Mouse (Mus musculus) small intestine, adult 2 months (tissue): ENCODE data around the gene Pnrc2.

Source experiments
- CTCF ChIP-seq: fragments of 200-500 bp; IDR thresholded peaks from 2 replicates; pipeline ENCODE4 v1.5.1; 2012; ENCODE audit warnings: low read depth, mild to moderate bottlenecking, control low read depth, inconsistent platforms, low read length, moderate library complexity, mixed read lengths; ENCODE audit not compliant: insufficient replicate concordance, insufficient read length; ENCODE audit errors: extremely low read depth
- POLR2A ChIP-seq: fragments of 200-500 bp; IDR thresholded peaks from 2 replicates; pipeline ENCODE4 v1.6.1; 2012; ENCODE audit warnings: low read depth, mild to moderate bottlenecking, control low read depth, inconsistent platforms, low read length, moderate library complexity

DNA sequence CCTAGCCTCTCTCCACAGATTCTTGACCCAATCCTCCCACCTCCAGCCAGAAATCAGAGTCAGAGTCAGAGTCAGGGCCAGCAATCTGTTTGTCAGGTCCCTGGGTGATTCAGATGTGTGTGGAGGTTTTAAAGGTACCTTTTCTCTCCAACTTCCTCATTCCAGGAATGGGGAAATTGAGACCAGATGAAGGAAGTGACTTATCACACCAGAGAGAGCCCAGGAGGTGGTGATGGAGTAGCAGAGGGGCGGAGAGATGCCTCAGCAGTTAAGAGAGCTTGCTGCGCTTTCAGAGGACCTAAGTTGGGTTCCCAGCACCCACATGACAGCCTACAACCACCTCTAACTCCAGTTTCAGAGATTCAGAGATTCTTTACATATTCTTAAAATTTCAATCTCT, 17.9 kb upstream of the Pnrc2 start:
- TF ChIP-seq CTCF = no peak
- no peak for TF ChIP-seq POLR2A
